Mouse (Mus musculus) heart, embryonic 16.5 days (tissue): ENCODE results near the gene Limd1. TPM values are rescaled to one million over a fixed set of nuclear protein-coding genes. Genes with fewer than 3 reads are reported as not detected.
A peak's percentile ranks its signal among the peaks of the same experiment; 100 is the strongest.

Experiments
- ATAC-seq: fragments of 200-750 bp; cut with Nextera tagmentation; replicated peaks from 2 replicates; pipeline ENCODE4 v1.8.0; 2017; ENCODE audit warnings: moderate number of reproducible peaks; ENCODE audit not compliant: insufficient read depth, low FRiP score; ENCODE audit errors: extremely low read depth
- H3K27ac ChIP-seq: fragments of 300-500 bp; sonication (generic); 2 replicates; pipeline ENCODE4 v1.5.1; 2014; ENCODE audit warnings: mild to moderate bottlenecking, low read length, control low read depth, moderate library complexity
- H3K27me3 ChIP-seq: fragments of 300-500 bp; sonication (generic); 2 replicates; pipeline ENCODE4 v1.6.1; 2014; ENCODE audit warnings: low read length, mixed read lengths; ENCODE audit not compliant: control insufficient read depth, insufficient read depth
- H3K36me3 ChIP-seq: fragments of 300-500 bp; sonication (generic); 2 replicates; pipeline ENCODE4 v1.6.1; 2014; ENCODE audit not compliant: control insufficient read depth, insufficient read depth
- H3K4me1 ChIP-seq: fragments of 300-500 bp; sonication (generic); 2 replicates; pipeline ENCODE4 v1.6.1; 2014; ENCODE audit warnings: low read length, mixed read lengths; ENCODE audit not compliant: control insufficient read depth, insufficient read depth
- H3K4me2 ChIP-seq: fragments of 300-500 bp; sonication (generic); 2 replicates; pipeline ENCODE4 v1.6.1; 2014; ENCODE audit warnings: low read depth, mild to moderate bottlenecking, control low read depth, low read length
- H3K4me3 ChIP-seq: fragments of 300-500 bp; sonication (generic); 2 replicates; pipeline ENCODE4 v1.5.1; 2014; ENCODE audit warnings: mild to moderate bottlenecking, control low read depth, low read length
- H3K9ac ChIP-seq: fragments of 300-500 bp; sonication (generic); 2 replicates; pipeline ENCODE4 v1.6.1; 2014; ENCODE audit warnings: low read length, control low read depth
- H3K9me3 ChIP-seq: fragments of 300-500 bp; sonication (generic); replicated peaks from 2 replicates; pipeline ENCODE4 v1.6.1; 2016; ENCODE audit warnings: low read length; ENCODE audit not compliant: control insufficient read depth
- WGBS: fragments of 180-500 bp; shearing (Covaris S2); extraction: QIAGEN DNeasy Blood & Tissue Kit; methylation state at CpG from one replicate; pipeline ENCODE4 v1.1.7; 2014; 5-methylcytosine and 5-hydroxymethylcytosine counted together
- polyA plus RNA-seq: library from polyadenylated mRNA; unstranded; fragments of >200 nt; fragmentation: Nextera tagmentation; extraction: Ambion mirVana; gene quantifications from 2 replicates; pipeline ENCODE4 v1.2.1, GENCODE M21; 2015

The Limd1 gene
- polyA plus RNA-seq, 1 experiment from 2014 or later, result 56.6 TPM

DNA sequence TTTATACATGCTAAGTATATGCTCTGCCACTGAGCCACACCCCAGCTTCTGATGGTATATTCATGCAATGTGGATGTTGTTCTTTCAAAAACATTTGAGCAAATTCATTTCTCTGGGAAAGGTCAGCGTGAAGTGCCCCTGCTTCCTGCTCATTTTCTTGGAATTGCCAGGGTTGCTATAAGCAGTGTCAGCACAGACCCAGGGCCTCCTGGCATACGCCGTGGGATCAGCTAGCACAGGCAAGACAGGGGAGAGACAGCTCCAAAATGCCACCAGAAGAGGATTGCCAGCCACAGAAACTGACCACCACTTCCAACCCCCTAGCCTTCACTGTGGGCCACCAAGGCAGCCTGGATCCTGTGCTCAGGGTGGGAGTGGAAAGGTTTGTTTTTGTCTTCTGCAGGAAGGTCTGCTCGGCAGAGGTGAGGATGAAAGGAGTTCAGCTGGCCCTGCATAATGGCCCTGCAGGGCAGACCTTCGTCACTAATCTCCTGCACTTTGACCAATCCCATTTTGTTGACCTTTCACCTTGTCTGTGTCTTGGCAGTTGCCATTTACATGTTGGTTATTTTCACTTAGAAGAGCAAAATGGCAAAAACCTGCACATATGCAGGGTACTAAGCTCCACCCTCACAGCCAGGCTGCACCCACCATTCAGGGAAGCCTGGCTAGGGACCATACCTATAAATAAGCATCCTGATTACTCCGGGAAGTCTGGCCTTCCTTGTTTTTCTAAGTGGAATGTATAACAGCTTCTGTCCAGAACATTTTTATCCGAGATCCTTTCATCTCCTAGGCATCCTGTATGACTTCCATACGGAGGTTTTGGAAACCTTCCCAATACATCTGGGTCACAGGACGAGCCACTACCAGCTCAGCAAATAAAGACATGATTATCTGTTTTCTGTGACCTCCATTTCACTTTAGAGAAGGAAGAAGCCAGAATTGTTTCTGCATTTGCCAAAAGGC is 21.6 kb upstream of the Limd1 start:
- Histone ChIP-seq H3K4me3 (no peak overlapping the region), H3K4me2 (peak overlapping the region; percentile 15; the same call in 1 of the 2 replicates), H3K9ac (peak overlapping the region; percentile 31; the same call in 1 of the 2 replicates), H3K9me3 (no peaks in the 10 kb centered on the region), H3K4me1 (peaks cover 27% of the 10 kb centered on the region), H3K27me3 (no peaks in the 10 kb centered on the region), H3K27ac (peak overlapping the region; percentile 95), H3K36me3 (peaks cover 9% of the 10 kb centered on the region; the same call in 1 of the 2 replicates)
- 29% methylated on average over 9 of the region's 9 CpGs for WGBS
- ATAC-seq, result peak; percentile 7; the same call in 1 of the 2 replicates

DNA sequence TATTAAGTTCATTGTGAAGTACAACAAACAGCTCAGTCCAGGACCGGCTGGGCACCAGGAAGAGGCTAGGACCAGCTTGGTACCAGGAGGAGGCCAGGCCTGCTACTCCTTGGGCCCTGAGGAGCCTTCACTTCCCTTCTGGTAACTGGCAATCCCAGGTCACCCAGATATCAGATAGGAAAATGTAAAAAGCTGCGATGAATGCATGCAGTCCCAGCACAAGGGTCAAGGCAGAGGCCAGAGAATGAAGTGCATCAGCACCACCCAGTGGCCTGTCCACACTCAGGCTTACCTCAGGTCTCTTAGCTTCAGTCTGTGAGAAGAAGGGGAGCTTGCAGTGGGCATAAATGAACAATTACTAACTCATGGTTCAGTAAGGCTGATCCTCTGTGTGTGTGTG is 20.9 kb upstream of the Limd1 start:
- Histone ChIP-seq H3K27me3 (no peaks in the 10 kb centered on the region), H3K9ac (0 out of 2 replicates have a peak overlapping the region, but pooled peaks have one; percentile 31), H3K4me2 (peak overlapping the region; percentile 15; the same call in 1 of the 2 replicates), H3K4me1 (peaks cover 27% of the 10 kb centered on the region), H3K36me3 (peaks cover 8% of the 10 kb centered on the region; the same call in 1 of the 2 replicates), H3K27ac (peak overlapping the region; percentile 95), H3K9me3 (no peaks in the 10 kb centered on the region), H3K4me3 (no peak overlapping the region)
- ATAC-seq, result no peak
- WGBS, result 15% methylated on average over 2 of the region's 2 CpGs

DNA sequence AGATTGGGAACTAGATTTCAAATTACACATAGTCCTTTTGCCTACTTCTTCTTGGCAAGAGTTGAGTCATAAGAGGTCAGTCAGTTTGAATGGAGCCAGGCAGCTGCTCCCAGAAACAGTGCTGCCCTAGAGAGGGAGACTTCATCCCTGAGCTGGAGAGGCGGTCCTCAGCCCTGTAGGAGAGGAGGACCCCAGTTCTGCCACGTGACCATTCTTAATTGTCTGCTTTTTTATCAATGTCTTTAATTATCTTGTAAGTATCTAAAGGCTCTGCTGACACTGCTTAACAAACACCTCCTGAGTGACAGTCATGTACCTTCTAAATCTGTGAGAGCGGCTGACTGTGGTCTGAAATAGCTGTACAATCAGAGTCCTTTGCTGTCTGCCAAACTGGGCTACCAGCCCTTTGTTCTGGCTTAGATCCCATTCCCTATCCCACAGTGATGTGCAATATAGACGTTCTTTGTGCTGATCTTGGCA is 11.3 kb upstream of the Limd1 start:
- no peak overlapping the region for H3K4me2 ChIP-seq
- 31% methylated on average over 4 of the region's 4 CpGs for WGBS
- no peaks in the 10 kb centered on the region for H3K9me3 ChIP-seq
- H3K27ac ChIP-seq, result peak overlapping the region; percentile 87
- no peaks in the 10 kb centered on the region for H3K36me3 ChIP-seq
- H3K4me1 ChIP-seq, result peaks cover 28% of the 10 kb centered on the region
- H3K27me3 ChIP-seq, result no peaks in the 10 kb centered on the region
- no peak overlapping the region for H3K4me3 ChIP-seq
- peak; percentile 89 for ATAC-seq
- peak overlapping the region; percentile 11; the same call in 1 of the 2 replicates for H3K9ac ChIP-seq

DNA sequence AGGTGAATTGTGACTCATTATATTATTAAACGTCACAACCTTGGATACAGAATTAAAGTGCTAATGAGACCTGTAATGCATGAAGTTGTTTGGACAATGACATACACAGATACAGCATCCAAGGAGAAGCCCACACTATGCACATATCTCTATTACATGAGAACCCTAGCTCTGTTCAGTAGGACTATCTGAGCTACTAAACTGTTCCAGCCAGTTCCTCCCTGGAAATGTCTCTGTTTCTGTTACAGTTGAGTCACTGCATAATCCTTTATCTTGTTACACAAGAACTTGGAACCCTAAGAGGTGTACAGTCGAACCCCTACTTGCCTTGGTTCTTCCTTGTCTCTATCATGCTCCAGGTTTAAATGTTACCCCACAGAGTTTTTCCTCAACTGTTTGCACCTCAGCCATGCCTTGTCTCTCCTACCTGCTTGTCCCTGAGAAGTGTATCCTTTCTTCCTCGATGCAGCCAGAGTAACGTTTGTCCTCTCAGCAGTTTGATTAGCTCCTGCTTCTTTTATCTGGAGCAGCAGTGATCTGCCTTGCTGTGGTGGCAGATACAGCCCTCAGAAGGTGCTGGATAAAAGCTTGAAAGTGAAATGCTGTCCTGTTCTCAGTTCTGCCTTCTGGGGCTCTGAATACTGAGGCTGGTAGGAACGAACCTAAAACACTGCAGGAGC is 10.0 kb upstream of the Limd1 start:
- WGBS, result 39% methylated on average over 5 of the region's 5 CpGs
- H3K9ac ChIP-seq, result no peak overlapping the region
- no peaks in the 10 kb centered on the region for H3K9me3 ChIP-seq
- H3K4me3 ChIP-seq, result no peak overlapping the region
- no peak for ATAC-seq
- peak overlapping the region; percentile 44; the same call in 1 of the 2 replicates for H3K27ac ChIP-seq
- no peaks in the 10 kb centered on the region for H3K36me3 ChIP-seq
- H3K4me1 ChIP-seq, result peaks cover 28% of the 10 kb centered on the region
- no peak overlapping the region for H3K4me2 ChIP-seq
- H3K27me3 ChIP-seq, result no peaks in the 10 kb centered on the region

GRCm38 (mm10) chr9:123469087-123469486 is 9.4 kb upstream of the Limd1 start:
- Histone ChIP-seq H3K4me2 (no peak overlapping the region), H3K9me3 (no peaks in the 10 kb centered on the region), H3K9ac (no peak overlapping the region), H3K27me3 (no peaks in the 10 kb centered on the region), H3K4me1 (peaks cover 28% of the 10 kb centered on the region), H3K4me3 (no peak overlapping the region), H3K27ac (no peak overlapping the region), H3K36me3 (no peaks in the 10 kb centered on the region)
- ATAC-seq, result no peak

DNA sequence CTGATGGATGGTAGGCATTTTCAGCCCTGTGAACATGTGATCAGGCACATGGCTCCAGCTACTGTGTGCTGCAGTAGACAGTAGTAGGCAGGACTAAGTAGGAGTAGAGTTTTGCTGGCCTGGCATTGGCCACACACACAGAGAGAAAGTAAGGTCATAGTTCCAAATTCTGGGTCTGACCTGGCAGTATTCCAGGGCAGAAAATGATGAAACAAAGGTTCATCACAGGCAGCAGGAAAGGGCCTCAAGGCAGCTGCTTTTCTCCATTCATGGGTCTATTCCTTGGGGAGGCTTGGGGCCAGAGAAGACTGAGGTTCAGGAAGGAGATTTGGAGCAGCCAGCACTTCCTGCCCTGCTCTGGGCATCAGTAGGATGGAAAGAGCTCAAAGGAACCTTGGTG is 5.1 kb upstream of the Limd1 start:
- H3K4me1 ChIP-seq, result peaks cover 23% of the 10 kb centered on the region
- H3K36me3 ChIP-seq, result no peaks in the 10 kb centered on the region
- H3K9me3 ChIP-seq, result no peaks in the 10 kb centered on the region
- ATAC-seq, result no peak
- H3K9ac ChIP-seq, result no peak overlapping the region
- no peak overlapping the region for H3K4me3 ChIP-seq
- peak overlapping the region; percentile 49 for H3K27ac ChIP-seq
- no peak overlapping the region for H3K4me2 ChIP-seq
- no peaks in the 10 kb centered on the region for H3K27me3 ChIP-seq

GRCm38 (mm10) chr9:123475569-123475968 is 2.9 kb upstream of the Limd1 start:
- no peak for ATAC-seq
- Histone ChIP-seq H3K4me2 (no peak overlapping the region), H3K36me3 (no peaks in the 10 kb centered on the region), H3K27ac (peak overlapping the region; percentile 49; the same call in 1 of the 2 replicates), H3K9ac (no peak overlapping the region), H3K4me3 (no peak overlapping the region), H3K9me3 (no peaks in the 10 kb centered on the region), H3K4me1 (peaks cover 30% of the 10 kb centered on the region), H3K27me3 (no peaks in the 10 kb centered on the region)
- 58% methylated on average over 1 of the region's 1 CpGs for WGBS

DNA sequence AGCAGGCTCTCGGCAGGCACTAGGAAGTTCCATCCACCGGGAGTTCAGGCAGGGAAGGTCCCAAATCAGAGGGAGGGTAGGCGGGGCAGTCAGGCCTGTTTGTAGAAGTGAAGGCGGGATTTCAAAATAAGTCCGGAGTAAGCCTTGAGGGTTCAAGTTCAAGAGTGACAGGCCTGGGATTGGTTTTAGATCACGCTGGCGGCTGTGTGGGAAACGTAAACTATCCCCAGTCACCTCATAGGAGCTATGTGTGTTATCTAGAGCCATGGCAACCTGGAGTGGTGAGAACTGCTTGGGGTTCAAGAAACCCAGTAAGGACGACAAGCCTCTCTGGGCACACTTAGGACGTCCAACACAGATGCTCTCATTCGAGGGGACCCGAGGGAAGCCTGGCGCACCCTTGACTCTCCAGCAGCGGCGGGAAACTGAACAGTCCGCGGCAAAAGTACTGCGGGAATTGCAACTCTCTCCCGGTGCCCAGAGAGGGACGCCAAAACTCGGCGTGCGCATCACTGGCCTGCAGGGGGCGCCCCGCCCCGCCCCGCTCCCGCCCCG is 398 bp upstream of the Limd1 start:
- Histone ChIP-seq H3K4me1 (peaks cover 51% of the 10 kb centered on the region), H3K27ac (peak overlapping the region; percentile 85), H3K27me3 (no peaks in the 10 kb centered on the region), H3K36me3 (peaks cover 4% of the 10 kb centered on the region), H3K4me3 (peak overlapping the region; percentile 54), H3K9me3 (no peaks in the 10 kb centered on the region), H3K4me2 (peak overlapping the region; percentile 81), H3K9ac (peak overlapping the region; percentile 71)
- WGBS, result 2% methylated on average over 29 of the region's 29 CpGs
- peak; percentile 60 for ATAC-seq
